Mouse (Mus musculus): ENCODE results near the gene Gm9857.

DNA sequence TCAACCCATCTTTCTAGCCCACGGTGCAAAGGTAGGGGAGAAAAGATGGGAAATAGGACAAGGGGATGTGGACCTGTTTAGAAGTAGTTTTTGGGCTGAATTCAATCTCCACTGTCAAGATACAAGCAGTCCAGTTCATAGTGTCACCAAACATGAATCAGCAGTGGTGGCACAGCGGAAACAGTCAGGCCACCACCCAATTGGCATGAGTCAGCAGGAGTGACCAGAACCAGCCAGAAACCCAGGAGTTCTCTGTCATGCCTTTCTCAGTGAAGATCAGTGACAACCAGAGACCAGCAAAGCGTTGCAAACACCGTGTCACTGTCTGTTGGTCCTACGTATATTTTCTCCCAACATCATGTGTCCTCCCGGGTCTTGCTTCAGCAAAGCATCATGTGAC is 6.7 kb downstream of the Gm9857 start:
- no peak for TF ChIP-seq CTCF (IDR thresholded peaks at IDR 0.05; ENCODE audit: insufficient read depth, low read depth, low read length)
- no peak for TF ChIP-seq POLR2A (IDR thresholded peaks at IDR 0.05; ENCODE audit: insufficient read depth, low read depth, low read length)

All from olfactory bulb, adult 2 months (tissue).